Mouse (Mus musculus): ENCODE measurements around the gene Sept6.

DNA sequence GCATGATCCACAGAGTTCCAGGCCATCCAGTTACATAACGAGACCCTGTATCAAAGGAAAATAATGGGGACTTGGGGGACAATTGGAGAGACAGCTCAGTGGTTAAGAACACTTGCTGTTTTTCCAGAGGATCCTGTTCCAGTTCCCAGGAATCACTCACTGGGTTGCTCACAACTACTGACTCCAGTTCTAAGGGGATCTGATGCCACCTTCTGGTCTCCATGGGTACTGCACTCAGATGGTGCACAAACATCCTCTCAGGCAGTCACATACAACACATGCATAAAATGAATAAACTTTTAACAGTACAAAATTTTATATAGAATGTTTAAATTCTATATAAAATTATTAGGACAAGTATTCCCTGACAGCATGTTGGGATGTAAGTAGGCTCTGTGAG lies 106.9 kb downstream of the Sept6 start:
- no peak for TF ChIP-seq CTCF (IDR thresholded peaks at IDR 0.05; ENCODE audit: extremely low read depth, insufficient read depth, insufficient read length, insufficient replicate concordance)
- no peak for TF ChIP-seq POLR2A (IDR thresholded peaks at IDR 0.05; ENCODE audit: low read depth, low read length)

Measured in spleen, adult 2 months (tissue).